Mouse (Mus musculus): ENCODE results near the gene Gm4969. TPM values are rescaled to one million over a fixed set of nuclear protein-coding genes. Genes with fewer than 3 reads are reported as not detected.

Gene Gm4969
- total RNA-seq, 2 experiments from 2014 or later, result 1.1 to 1.7 TPM

DNA sequence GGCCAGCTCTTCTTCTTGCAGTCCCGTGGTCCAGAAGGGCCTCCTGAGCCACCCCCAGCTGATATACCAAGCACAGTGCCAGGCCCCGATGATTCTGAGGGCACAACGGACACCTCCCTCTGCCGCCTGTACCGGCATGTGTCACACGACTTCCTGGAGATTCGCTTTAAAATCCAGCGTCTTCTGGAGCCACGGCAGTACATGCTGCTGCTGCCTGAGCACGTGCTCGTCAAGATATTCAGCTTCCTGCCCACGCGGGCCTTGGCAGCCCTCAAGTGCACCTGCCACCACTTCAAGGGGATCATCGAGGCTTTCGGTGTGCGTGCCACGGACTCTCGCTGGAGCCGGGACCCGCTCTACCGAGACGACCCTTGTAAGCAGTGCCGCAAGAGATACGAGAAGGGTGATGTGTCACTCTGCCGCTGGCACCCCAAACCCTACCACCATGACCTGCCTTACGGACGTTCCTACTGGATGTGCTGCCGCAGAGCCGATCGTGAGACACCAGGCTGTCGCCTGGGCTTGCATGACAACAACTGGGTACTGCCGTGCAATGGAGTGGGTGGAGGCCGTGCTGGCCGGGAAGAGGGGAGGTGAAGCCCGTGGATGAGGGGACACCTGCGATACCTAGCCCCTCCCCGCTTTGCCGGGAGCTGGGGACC lies 18.6 kb upstream of the Gm4969 start:
- peak in 1 of 2 experiments; percentile 36 for DNase-seq (ENCODE audit: low spot score in 2 of 2)

DNA sequence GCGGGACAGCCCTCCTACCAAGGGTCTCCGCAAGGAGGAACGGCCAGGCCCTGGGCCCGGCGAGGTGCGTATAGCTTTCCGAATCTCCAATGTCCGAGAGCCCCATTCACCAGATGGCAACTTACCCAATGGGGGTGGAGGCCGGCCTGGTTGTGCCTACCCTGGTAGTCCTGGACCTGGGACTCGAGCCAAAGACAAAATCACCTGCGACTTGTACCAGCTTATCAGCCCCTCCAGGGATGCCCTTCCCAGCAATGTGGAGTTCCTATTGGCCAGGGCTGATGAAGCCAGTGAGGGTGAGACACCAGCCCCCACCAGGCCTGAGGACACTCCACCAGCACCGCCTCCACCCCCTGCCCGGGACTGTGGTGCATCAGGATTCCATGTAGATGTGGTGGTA lies 18.0 kb upstream of the Gm4969 start:
- no peak for DNase-seq (ENCODE audit: low spot score in 2 of 2)

DNA sequence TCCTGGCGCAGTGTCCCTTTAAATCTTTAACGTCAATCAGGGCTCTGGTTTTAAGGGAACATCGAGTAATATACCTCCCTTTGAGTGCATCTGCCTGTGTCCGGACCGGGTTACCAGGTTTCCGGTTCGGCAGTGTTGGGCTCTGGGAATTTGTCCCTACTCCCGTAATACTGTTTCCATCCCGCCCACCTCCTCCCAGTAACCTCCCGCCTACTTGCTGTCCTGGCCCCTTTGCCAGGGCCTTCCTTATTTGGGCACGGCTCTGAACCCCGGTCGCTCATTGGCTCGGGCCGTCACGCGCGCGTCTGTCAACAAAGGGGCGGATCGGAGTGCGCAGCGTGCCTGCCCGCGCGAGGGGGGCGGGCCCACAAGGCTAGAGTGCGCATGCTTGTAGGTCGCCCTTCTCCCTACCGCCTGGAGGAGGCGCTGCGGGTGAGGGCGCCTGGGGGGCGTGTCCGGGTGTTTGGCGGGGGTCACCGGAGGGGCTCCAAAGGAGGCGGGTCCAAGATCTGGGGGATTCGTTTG lies 13.2 kb upstream of the Gm4969 start:
- peak; percentile 94 to 97 for DNase-seq (ENCODE audit: low spot score in 2 of 2)

DNA sequence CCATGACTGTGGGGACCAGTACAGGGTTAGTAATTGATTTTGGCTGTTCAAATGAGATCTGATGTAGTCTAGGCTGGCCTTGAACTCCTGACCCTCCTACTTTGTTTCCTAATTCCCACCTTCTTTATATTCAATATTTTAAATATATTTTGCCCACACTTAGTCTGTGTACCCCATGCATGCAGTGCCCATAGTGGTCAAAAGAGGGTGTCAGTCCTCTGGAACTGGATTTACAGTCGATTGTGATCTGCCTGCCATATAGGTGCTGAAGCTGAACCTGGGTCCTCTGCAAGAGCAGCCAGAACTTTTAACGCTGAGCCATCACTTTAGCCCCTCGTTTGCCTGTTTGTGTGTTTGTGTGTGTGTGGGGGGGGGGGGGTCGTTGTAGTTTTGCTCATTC lies 12.5 kb upstream of the Gm4969 start:
- DNase-seq (ENCODE audit: low spot score in 2 of 2), result no peak

DNA sequence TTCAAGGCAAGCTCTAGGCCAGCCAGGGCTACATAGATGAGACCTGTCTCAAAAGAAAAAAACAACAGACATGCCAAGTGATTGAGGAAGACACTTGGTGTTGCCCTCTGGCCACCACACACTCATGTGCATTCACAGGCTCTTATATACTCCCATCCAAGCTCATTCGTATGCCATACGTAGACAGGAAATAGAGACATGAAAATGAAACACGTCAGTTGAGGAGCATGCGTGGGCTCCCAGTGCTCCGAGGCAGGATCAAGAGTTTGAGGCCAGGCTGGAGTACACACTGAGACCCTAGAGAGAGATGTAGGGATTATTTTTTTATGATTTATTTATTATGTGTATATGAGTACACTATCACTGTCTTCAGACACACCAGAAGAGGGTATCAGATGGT lies 11.2 kb upstream of the Gm4969 start:
- DNase-seq (ENCODE audit: low spot score in 2 of 2), result no peak

DNA sequence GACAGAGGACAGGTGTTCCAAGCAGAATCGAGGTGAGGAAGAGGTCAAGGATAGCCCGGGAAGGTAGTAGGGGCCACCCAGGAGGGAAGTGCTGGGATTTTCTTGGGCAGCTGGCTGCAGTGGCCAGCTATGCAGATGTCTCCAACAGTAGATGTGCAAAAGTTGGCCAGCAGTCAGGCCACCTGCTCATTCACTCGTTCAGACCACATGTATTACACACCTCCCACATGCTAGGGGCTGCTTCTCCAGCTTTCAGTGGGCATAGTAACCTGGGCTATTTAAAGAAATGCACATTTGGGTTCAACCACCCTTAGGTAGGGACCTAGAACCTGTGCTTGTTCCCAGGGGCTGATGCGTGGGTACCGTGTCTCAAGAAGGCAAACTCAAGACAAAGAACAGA lies 9.6 kb upstream of the Gm4969 start:
- DNase-seq (ENCODE audit: low spot score in 2 of 2), result no peak

DNA sequence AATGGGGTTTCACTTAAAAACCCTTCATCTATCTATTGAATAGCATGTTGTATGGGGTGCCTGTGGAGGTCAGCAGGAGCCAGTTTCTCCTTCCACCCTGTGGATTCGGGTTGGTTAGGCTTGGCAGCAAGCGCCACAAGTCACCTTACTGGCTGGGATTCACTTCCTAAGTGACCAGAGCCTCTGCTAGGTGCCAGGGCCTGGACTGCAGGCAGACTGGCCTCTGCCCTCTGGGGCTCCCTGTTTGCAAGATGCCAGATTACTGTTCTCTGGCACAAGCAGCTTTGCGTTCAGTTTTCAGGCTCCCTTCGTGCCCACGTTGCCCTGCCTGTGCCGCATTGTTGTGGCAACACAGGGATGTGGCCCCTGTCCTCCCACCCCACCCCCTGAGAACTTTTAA lies 6.5 kb upstream of the Gm4969 start:
- no peak for DNase-seq (ENCODE audit: low spot score in 2 of 2)

DNA sequence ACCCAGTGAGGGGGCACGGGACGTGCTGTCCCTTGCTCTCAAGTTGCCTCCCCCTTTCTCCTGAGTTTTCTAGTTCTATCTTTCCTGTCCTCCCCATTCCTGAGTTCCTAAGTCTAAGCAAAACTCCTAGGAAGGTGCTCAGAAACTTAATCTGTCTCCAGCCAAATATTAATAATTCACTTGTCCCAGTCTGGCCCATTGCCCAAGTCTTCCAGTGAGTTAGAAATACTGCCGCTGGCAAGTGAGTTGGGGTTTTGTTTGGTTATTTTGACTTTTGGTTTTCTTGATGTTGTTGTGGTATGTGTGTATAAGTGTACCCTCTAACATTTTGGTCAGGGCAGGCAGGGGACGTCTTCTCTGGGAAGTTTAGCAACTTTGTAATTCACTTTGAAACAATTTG lies 3.5 kb upstream of the Gm4969 start:
- DNase-seq (ENCODE audit: low spot score in 2 of 2), result no peak

DNA sequence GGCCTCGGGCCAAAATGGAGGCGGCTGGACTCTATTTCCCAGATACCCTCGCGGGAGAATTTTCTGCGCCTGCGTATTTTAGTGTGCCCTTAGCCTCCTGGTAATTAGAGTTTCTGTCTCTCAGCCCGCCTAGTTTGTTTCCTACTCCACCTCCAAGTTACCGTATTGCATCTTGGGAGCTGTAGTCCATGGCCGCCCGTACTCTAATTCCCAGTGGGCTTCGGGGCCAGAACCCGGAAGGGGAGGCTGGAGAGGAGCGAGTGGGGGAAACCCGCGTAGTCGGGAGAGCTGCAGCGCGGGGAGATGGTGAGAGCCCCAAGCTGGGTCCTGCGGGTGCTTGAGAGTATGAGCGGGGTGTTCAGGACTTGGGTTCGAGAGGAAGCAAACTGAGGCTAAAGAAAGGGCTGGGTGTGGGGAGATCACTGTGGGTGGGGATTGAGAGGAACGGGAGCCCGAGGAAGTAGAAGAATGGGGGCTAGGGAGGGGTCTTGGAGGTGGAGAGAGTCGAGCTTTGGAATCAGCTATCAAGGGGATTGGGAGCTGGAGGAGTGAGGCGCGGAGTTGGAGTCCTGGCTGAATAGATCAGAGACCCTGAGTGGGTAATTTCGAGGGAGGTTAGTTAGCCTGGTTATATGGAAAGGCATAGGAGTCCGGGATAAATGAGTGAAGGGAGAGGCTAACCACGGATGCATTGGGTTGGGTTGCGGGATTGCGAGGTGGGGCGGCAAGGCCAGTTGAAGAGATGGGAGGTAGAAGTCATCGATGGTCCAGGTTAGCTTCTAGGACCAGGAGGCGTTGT lies 1.7 kb upstream of the Gm4969 start, which contains the start of gene Fbxo46:
Gene Fbxo46, plus strand, starts transcription at position 229 of the 799 bp plus-strand sequence.
- DNase-seq (ENCODE audit: low spot score in 2 of 2), result peak; percentile 89 to 92

DNA sequence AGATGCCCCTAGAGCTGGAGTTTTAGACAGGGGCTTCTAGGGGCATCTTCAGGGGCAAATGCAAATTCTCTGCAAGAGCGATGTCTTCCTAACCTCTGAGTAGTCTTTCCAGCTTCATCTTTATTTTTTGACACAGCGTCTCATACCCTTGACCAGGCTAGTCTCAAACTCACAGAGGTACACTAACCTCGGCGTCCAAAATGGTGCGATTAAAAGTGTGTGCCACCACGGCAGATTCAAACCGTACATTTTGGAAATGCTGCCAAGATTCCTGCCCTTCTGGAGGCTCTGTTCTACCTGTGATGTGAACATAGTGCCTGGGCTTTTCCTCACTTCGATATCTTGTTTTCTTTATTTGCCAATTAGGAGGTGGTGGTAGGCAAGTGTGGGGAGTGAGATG lies 915 bp upstream of the Gm4969 start:
- DNase-seq (ENCODE audit: low spot score in 2 of 2), result no peak

DNA sequence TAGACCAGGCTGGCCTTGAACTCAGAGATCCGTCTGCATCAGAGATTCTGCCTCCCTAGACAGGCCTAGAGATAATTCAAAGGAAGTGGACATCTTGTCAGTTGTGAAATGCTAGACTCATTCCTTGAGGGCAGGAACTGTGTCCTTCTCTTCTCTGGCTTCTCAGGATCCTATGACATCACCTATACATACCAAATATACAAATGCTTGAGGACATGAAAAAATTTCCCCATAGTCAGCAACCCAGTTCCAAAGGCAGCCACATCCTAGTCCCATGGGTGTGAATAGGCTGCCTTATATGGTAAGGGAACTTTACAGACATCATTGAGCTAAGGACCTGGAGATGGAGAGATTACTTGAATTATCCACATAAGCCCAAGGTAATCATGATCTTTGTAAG lies 8.6 kb downstream of the Gm4969 start:
- DNase-seq (ENCODE audit: low spot score in 2 of 2), result no peak

DNA sequence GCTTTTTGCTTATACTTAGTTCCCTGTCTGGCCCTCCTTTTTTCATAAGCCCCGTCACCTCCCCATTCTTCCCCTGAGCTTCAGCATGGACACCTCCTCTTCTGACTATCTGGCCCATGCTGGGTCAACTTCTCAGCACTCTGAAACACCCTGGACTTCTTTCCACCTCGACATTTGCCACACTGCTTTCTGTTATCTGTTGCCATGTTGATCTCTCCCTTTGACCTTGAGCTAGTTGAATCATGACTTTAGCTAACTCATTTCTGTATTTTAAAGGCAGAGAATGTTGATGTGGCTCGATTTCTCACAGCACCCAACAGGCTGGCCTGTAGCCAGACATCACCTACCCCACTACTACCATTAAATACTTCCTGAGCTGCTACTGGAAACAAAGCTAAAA lies 10.7 kb downstream of the Gm4969 start:
- no peak for DNase-seq (ENCODE audit: low spot score in 2 of 2)

DNA sequence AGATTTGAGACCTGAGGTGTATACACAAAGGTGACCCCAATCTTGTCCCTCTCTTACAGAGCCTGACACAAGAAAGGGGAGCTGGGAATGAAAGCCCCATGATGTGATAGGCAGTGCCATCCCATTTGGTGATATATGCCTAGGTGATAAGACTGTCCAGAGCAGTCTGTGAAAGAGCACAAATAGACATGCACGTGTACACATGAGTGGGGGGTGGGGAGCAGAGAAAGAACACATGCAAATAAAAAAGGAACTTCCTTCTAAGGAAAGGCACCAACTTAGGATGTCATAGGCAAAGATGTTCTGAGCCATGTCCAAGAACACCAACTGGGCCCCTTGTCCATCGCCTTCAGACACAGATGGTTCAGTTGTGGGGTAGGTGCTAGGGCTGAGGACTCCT lies 13.7 kb downstream of the Gm4969 start:
- DNase-seq (ENCODE audit: low spot score in 2 of 2), result no peak

DNA sequence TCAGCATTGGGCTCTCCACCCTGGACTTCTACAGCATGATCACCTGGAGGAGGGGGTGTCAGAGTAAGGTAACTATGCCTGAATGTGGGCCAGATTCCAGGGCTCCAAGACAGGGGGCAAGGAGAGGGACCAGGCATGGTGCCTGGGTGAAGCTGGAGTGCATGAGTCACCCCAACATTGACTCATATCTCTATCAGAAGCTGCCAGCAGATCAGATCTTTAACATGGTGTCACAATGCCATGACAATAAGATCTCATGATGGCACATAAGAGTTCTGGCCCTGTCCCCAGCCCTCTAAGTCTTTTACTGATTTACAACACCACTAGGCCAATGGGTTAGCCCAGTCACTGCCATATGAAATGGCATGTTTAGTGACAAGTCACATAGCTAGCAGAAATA lies 14.4 kb downstream of the Gm4969 start:
- DNase-seq (ENCODE audit: low spot score in 2 of 2), result no peak

DNA sequence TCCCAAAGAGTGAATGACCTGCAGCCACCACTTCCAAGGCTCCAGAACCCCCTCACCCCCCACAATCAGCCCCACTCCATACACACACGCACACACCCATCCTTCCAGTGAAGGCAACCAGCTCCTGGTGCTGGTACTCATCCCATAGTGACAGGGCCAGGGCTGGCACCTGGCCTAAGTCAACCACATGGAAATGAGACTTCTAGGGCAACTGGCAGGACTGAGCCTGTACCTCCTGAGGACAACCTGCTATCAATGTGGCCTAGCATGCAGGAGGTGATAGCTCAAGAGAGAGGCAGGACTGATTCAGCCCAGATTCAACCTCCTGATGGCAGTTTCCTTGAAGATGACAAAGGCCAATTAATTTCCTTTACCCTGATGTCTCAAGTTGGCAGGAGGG lies 17.9 kb downstream of the Gm4969 start:
- no peak for DNase-seq (ENCODE audit: low spot score in 2 of 2)

DNA sequence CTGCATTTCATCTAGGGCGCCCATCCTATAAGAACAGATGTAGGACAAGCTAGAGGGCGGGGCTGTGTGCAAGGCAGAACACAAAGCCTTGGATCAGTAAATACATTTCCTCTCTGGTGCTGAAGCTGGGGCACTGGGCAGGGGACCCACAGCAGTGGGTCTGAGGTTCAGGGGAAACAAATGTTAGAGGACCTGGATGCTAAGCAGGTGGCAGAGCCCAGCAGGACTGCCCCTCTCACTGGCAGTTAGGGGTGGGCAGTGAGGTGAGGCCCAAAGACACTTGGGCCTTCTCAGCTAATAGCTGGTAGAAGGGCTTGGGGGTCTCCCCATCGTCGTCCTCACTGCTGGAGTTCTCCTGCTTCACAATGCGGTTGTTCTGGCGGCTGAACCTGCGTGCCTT lies 19.4 kb downstream of the Gm4969 start:
- no peak for DNase-seq (ENCODE audit: low spot score in 2 of 2)

DNA sequence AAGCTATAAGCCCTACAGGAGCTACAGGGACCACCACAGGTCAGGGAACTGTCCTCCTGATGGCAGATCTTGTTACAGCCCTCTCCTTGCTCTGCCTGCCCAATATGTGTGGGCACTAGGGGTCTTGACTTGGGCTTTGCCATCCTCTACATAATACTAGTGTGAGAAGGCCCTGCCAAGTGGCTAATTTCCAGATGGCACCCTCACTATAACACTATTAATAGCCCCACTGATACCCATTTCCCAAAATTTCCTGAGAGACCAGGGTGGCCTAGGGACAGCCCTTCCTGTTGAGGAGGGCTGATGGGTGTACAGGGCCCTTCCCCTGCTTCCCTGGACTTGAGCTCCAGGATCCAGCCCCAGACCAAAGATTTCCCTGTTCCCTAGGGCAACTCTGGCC lies 20.3 kb downstream of the Gm4969 start:
- no peak for DNase-seq (ENCODE audit: low spot score in 2 of 2)

DNA sequence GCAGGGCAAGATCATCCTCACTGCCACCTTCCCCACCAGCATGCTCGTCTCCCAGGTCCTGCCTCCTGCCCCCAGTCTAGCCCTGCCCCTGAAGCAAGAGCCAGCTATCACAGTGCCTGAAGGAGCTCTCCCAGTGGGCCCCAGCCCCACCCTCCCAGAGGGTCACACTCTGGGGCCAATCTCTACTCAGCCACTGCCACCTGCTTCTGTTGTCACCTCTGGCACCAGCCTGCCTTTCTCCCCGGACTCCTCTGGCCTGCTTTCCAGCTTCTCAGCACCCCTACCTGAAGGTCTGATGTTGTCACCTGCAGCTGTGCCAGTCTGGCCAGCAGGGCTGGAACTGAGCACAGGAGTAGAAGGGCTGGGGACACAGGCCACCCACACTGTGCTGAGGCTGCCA lies 21.0 kb downstream of the Gm4969 start:
- no peak for DNase-seq (ENCODE audit: low spot score in 2 of 2)

DNA sequence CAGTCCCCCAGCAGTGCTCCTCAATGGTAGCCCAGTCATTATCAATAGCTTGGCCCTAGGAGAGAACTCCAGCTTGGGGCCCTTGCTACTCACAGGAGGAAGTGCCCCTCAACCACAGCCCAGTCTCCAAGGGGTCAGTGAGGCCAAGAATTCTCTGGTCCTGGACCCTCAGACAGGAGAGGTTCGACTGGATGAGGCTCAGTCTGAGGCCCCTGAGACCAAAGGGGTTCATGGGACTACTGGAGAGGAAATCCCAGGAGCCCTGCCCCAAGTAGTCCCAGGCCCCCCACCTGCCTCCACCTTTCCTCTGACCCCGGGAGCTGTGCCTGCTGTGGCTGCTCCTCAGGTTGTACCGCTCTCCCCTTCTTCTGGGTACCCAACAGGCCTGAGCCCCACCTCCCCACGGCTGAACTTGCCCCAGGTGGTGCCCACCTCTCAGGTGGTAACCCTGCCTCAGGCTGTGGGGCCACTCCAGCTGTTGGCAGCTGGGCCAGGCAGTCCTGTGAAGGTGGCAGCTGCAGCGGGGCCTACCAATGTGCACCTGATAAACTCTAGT lies 21.7 kb downstream of the Gm4969 start:
- no peak for DNase-seq (ENCODE audit: low spot score in 2 of 2)

DNA sequence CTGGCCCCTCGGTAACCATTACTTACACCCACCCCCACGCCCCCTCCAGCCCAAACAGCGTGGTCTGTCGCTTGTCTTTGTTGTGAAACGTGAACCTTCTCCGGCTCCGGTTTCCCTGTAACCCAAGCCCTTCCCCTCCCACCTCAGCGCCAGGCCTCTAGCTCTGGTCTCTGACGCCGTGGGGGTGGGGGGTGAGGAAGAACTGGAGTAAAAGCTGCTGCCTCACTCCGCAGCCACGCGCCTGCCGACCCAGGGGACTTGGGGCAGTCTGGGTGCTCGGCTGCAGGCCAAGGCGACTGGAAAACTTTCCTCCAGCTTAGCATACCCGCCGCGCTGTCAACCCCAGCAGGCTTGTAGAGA lies 22.4 kb downstream of the Gm4969 start:
- peak in 1 of 2 experiments; percentile 38 for DNase-seq (ENCODE audit: low spot score in 2 of 2)

DNA sequence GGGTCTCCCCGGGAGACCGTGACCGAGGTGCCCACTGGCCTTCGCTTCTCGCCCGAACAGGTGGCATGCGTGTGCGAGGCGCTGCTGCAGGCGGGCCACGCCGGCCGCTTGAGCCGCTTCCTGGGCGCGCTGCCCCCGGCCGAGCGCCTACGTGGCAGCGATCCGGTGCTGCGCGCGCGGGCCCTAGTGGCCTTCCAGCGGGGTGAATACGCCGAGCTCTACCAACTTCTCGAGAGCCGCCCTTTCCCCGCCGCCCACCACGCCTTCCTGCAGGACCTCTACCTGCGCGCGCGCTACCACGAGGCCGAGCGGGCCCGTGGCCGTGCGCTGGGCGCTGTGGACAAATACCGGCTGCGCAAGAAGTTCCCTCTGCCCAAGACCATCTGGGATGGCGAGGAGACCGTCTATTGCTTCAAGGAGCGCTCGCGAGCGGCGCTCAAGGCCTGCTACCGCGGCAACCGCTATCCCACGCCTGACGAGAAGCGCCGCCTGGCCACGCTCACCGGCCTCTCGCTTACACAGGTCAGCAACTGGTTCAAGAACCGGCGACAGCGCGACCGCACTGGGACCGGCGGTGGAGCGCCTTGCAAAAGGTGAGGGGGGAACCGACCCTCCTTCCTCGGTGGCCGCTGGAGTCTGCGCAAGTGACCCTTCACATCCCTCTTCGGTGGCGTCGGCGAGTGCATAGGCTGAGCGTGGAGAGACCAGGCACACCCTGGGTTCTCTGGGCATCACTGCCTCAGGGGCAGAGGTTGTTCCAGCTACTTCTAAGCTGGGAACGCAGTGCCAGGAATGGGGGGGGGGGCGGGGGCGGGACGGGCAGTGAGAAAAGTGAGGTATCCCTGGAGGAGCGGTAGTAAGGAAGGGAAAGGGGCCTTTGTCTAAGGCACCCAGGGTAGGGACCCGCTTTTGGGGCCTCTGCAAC lies 23.1 kb downstream of the Gm4969 start:
- DNase-seq (ENCODE audit: low spot score in 2 of 2), result peak in 1 of 2 experiments; percentile 44
